Mouse (Mus musculus): ENCODE measurements at regions not wholly inside any gene's neighbourhood (a gene's known extent, or its start where the extent isn't known, plus 50 kb on each side); places are given as distances from the start of the nearest gene placed in this dataset.
A peak's percentile ranks its signal among the peaks of the same experiment; 100 is the strongest.

GRCm38 (mm10) chr12:65644232-65644631 lies 418.9 kb downstream of the Wdr20rt start:
- H3K9me3 ChIP-seq (ENCODE audit: control insufficient read depth, low read length), result no peaks in the 10 kb centered on the region
- H3K4me2 ChIP-seq (ENCODE audit: low read length), result no peak overlapping the region
- no peak for ATAC-seq
- H3K9ac ChIP-seq (replicated peaks; ENCODE audit: low read depth, low read length), result no peak overlapping the region
- no peak overlapping the region for H3K4me3 ChIP-seq (replicated peaks; ENCODE audit: low read length)
- no peaks in the 10 kb centered on the region for H3K27me3 ChIP-seq (replicated peaks; ENCODE audit: control insufficient read depth, insufficient read depth, low read length)
- no peak overlapping the region for H3K27ac ChIP-seq (ENCODE audit: low read length)
- no peaks in the 10 kb centered on the region for H3K4me1 ChIP-seq (replicated peaks; ENCODE audit: control insufficient read depth, insufficient read depth, low read length)
- 100% methylated on average over 1 of the region's 1 CpGs for WGBS
- H3K36me3 ChIP-seq (ENCODE audit: control insufficient read depth, insufficient read depth), result no peaks in the 10 kb centered on the region

GRCm38 (mm10) chr12:65656772-65657171 lies 431.5 kb downstream of the Wdr20rt start:
- WGBS, result 98% methylated on average over 1 of the region's 1 CpGs
- no peak overlapping the region for H3K27ac ChIP-seq (ENCODE audit: low read length)

GRCm38 (mm10) chr12:65671673-65672072 lies 446.4 kb downstream of the Wdr20rt start:
- Histone ChIP-seq H3K4me1 (replicated peaks; ENCODE audit: control insufficient read depth, insufficient read depth, low read length) (no peaks in the 10 kb centered on the region), H3K9ac (replicated peaks; ENCODE audit: low read depth, low read length) (no peak overlapping the region), H3K27me3 (replicated peaks; ENCODE audit: control insufficient read depth, insufficient read depth, low read length) (no peaks in the 10 kb centered on the region), H3K4me2 (ENCODE audit: low read length) (no peak overlapping the region), H3K27ac (ENCODE audit: low read length) (no peak overlapping the region), H3K9me3 (ENCODE audit: control insufficient read depth, low read length) (no peaks in the 10 kb centered on the region), H3K4me3 (replicated peaks; ENCODE audit: low read length) (no peak overlapping the region), H3K36me3 (ENCODE audit: control insufficient read depth, insufficient read depth) (no peaks in the 10 kb centered on the region)
- no peak for ATAC-seq
- 28% methylated on average over 1 of the region's 1 CpGs for WGBS

More at GRCm38 (mm10) chr12:65656772-65657171, 431.5 kb downstream of the Wdr20rt start:
- Histone ChIP-seq H3K27me3 (replicated peaks; ENCODE audit: control insufficient read depth, insufficient read depth, low read length) (no peaks in the 10 kb centered on the region), H3K9ac (replicated peaks; ENCODE audit: low read depth, low read length) (no peak overlapping the region), H3K9me3 (ENCODE audit: control insufficient read depth, low read length) (no peaks in the 10 kb centered on the region), H3K4me1 (replicated peaks; ENCODE audit: control insufficient read depth, insufficient read depth, low read length) (no peaks in the 10 kb centered on the region), H3K4me3 (replicated peaks; ENCODE audit: low read length) (no peak overlapping the region), H3K36me3 (ENCODE audit: control insufficient read depth, insufficient read depth) (no peaks in the 10 kb centered on the region), H3K4me2 (ENCODE audit: low read length) (no peak overlapping the region)
- no peak for ATAC-seq

- no peaks in the 10 kb centered on the region for H3K9me3 ChIP-seq (ENCODE audit: control insufficient read depth, low read length)
- H3K4me1 ChIP-seq (replicated peaks; ENCODE audit: control insufficient read depth, insufficient read depth, low read length), result no peaks in the 10 kb centered on the region
- no peak overlapping the region for H3K27ac ChIP-seq (ENCODE audit: low read length)
- ATAC-seq, result 0 out of 2 replicates have a peak, but pooled peaks have one; percentile 52
- H3K27me3 ChIP-seq (replicated peaks; ENCODE audit: control insufficient read depth, insufficient read depth, low read length), result no peaks in the 10 kb centered on the region
- H3K36me3 ChIP-seq (ENCODE audit: control insufficient read depth, insufficient read depth), result no peaks in the 10 kb centered on the region
- H3K4me2 ChIP-seq (ENCODE audit: low read length), result no peak overlapping the region
- H3K4me3 ChIP-seq (replicated peaks; ENCODE audit: low read length), result no peak overlapping the region
- no peak overlapping the region for H3K9ac ChIP-seq (replicated peaks; ENCODE audit: low read depth, low read length)
- WGBS, result 66% methylated on average over 2 of the region's 2 CpGs
Measured at GRCm38 (mm10) chr12:65673193-65673592, 447.9 kb downstream of the Wdr20rt start.

GRCm38 (mm10) chr12:65674916-65675660 lies 449.8 kb downstream of the Wdr20rt start:
- no peak overlapping the region for H3K27ac ChIP-seq (ENCODE audit: low read length)
- H3K4me3 ChIP-seq (replicated peaks; ENCODE audit: low read length), result no peak overlapping the region
- WGBS, result 87% methylated on average over 1 of the region's 1 CpGs
- no peak for ATAC-seq
- no peak overlapping the region for H3K4me2 ChIP-seq (ENCODE audit: low read length)
- no peaks in the 10 kb centered on the region for H3K9me3 ChIP-seq (ENCODE audit: control insufficient read depth, low read length)
- H3K4me1 ChIP-seq (replicated peaks; ENCODE audit: control insufficient read depth, insufficient read depth, low read length), result no peaks in the 10 kb centered on the region
- H3K36me3 ChIP-seq (ENCODE audit: control insufficient read depth, insufficient read depth), result no peaks in the 10 kb centered on the region
- no peak overlapping the region for H3K9ac ChIP-seq (replicated peaks; ENCODE audit: low read depth, low read length)
- H3K27me3 ChIP-seq (replicated peaks; ENCODE audit: control insufficient read depth, insufficient read depth, low read length), result no peaks in the 10 kb centered on the region

- Histone ChIP-seq H3K27me3 (replicated peaks; ENCODE audit: control insufficient read depth, insufficient read depth, low read length) (no peaks in the 10 kb centered on the region), H3K4me2 (ENCODE audit: low read length) (no peak overlapping the region), H3K9ac (replicated peaks; ENCODE audit: low read depth, low read length) (no peak overlapping the region), H3K36me3 (ENCODE audit: control insufficient read depth, insufficient read depth) (no peaks in the 10 kb centered on the region), H3K4me3 (replicated peaks; ENCODE audit: low read length) (no peak overlapping the region), H3K27ac (ENCODE audit: low read length) (no peak overlapping the region), H3K4me1 (replicated peaks; ENCODE audit: control insufficient read depth, insufficient read depth, low read length) (no peaks in the 10 kb centered on the region), H3K9me3 (ENCODE audit: control insufficient read depth, low read length) (no peaks in the 10 kb centered on the region)
- WGBS, result 81% methylated on average over 2 of the region's 2 CpGs
- ATAC-seq, result no peak
Measured at GRCm38 (mm10) chr12:65680335-65680734, 455.0 kb downstream of the Wdr20rt start.

- 76% methylated on average over 6 of the region's 6 CpGs for WGBS
- no peaks in the 10 kb centered on the region for H3K27me3 ChIP-seq (replicated peaks; ENCODE audit: control insufficient read depth, insufficient read depth, low read length)
- H3K9me3 ChIP-seq (ENCODE audit: control insufficient read depth, low read length), result no peaks in the 10 kb centered on the region
- H3K27ac ChIP-seq (ENCODE audit: low read length), result no peak overlapping the region
- no peaks in the 10 kb centered on the region for H3K4me1 ChIP-seq (replicated peaks; ENCODE audit: control insufficient read depth, insufficient read depth, low read length)
- no peak overlapping the region for H3K4me2 ChIP-seq (ENCODE audit: low read length)
- no peaks in the 10 kb centered on the region for H3K36me3 ChIP-seq (ENCODE audit: control insufficient read depth, insufficient read depth)
- no peak for ATAC-seq
- H3K4me3 ChIP-seq (replicated peaks; ENCODE audit: low read length), result no peak overlapping the region
- no peak overlapping the region for H3K9ac ChIP-seq (replicated peaks; ENCODE audit: low read depth, low read length)
Measured at GRCm38 (mm10) chr12:65681826-65682225, 456.5 kb downstream of the Wdr20rt start.

- H3K4me2 ChIP-seq (ENCODE audit: low read length), result no peak overlapping the region
- no peaks in the 10 kb centered on the region for H3K9me3 ChIP-seq (ENCODE audit: control insufficient read depth, low read length)
- no peaks in the 10 kb centered on the region for H3K4me1 ChIP-seq (replicated peaks; ENCODE audit: control insufficient read depth, insufficient read depth, low read length)
- H3K4me3 ChIP-seq (replicated peaks; ENCODE audit: low read length), result no peak overlapping the region
- H3K27ac ChIP-seq (ENCODE audit: low read length), result no peak overlapping the region
- WGBS, result 56% methylated on average over 1 of the region's 1 CpGs
- H3K36me3 ChIP-seq (ENCODE audit: control insufficient read depth, insufficient read depth), result no peaks in the 10 kb centered on the region
- no peak overlapping the region for H3K9ac ChIP-seq (replicated peaks; ENCODE audit: low read depth, low read length)
- ATAC-seq, result no peak
- no peaks in the 10 kb centered on the region for H3K27me3 ChIP-seq (replicated peaks; ENCODE audit: control insufficient read depth, insufficient read depth, low read length)
Measured at GRCm38 (mm10) chr12:65704985-65705384, 479.7 kb downstream of the Wdr20rt start.

- Histone ChIP-seq H3K4me3 (replicated peaks; ENCODE audit: low read length) (no peak overlapping the region), H3K9ac (replicated peaks; ENCODE audit: low read depth, low read length) (no peak overlapping the region), H3K27me3 (replicated peaks; ENCODE audit: control insufficient read depth, insufficient read depth, low read length) (no peaks in the 10 kb centered on the region), H3K9me3 (ENCODE audit: control insufficient read depth, low read length) (no peaks in the 10 kb centered on the region), H3K27ac (ENCODE audit: low read length) (no peak overlapping the region), H3K4me2 (ENCODE audit: low read length) (no peak overlapping the region), H3K4me1 (replicated peaks; ENCODE audit: control insufficient read depth, insufficient read depth, low read length) (no peaks in the 10 kb centered on the region), H3K36me3 (ENCODE audit: control insufficient read depth, insufficient read depth) (no peaks in the 10 kb centered on the region)
- ATAC-seq, result no peak
- WGBS, result 12% methylated on average over 2 of the region's 2 CpGs
Measured at GRCm38 (mm10) chr12:65712304-65712703, 487.0 kb downstream of the Wdr20rt start.
